14 mouse cellular contexts compared by ENCODE assay signal in the genomic region with DNA sequence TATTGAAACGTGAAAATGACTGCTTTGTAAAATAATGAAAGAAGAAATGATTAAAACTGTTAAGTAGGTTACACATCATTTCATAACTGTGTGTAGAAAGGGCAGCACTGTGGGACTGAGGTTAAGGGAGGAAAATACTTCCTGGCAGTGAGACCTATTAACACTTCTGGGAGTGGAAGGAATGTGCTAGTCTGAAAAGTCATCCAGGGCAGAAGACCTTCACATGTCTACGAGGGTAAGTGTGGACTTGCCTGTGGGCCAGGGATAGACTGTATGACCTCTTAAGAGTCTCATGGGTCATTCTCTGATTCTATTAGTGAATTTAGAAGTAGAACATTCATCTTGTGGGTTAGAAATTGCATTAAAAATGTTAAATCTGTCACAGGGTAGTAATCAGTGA.
A peak's percentile ranks its signal among the peaks of the same experiment; 100 is the strongest.
DNase-seq lines count a peak whose midpoint lies in the region.
"Had no signal": no experiment of that assay in that cellular context is flagged by ENCODE, and none has a peak within 500 bp of the region (broad histone marks: within the 10 kb centered on the region; RNA-seq: fewer than 3 reads in every experiment).

No protein-coding gene starts in this region.

- peak; percentile 48 for DNase-seq in adrenal gland, adult 2 months
- no peak for DNase-seq in adrenal gland, postnatal 25 days
- DNase-seq in adrenal gland, postnatal 10 days, result peak; percentile 2
- DNase-seq in adrenal gland, postnatal 4 days (ENCODE audit: low spot score in 2 of 2), result no peak
- peak; percentile 5 for DNase-seq in adrenal gland, postnatal 14 days
- DNase-seq in spleen, postnatal 14 days (ENCODE audit: low spot score in 2 of 2), result no peak
- DNase-seq: B cell, adult 2 months; cerebellum, adult 11 months; cerebellum, adult 18-20 months; cerebellum, adult 8-10 months; cerebellum, adult 9-11 months; cerebellum, postnatal 14 days; cerebellum, postnatal 36 days; embryo, embryonic 11 days had no signal

Comparison
In these comparisons a context has a peak if more than half of its experiments do, and no peak if none do; other contexts are left out.
1. DNase-seq: peak in adrenal gland, adult 2 months (single experiment), adrenal gland, postnatal 10 days (single experiment) and adrenal gland, postnatal 14 days (single experiment); none in adrenal gland, postnatal 25 days (single experiment), adrenal gland, postnatal 4 days (0 of 2) and spleen, postnatal 14 days (0 of 2).